Mouse (Mus musculus): ENCODE measurements around the gene Rps18. TPM values are rescaled to one million over a fixed set of nuclear protein-coding genes. Genes with fewer than 3 reads are reported as not detected.

The Rps18 gene
- polyA plus RNA-seq, 1 experiment from 2014 or later = 856 TPM

GRCm38 (mm10) chr17:33968489-33968888 is 12.7 kb upstream of the Rps18 start:
- no peak overlapping the region for H3K27ac ChIP-seq (ENCODE audit: poor library complexity, severe bottlenecking)
- no peak overlapping the region for H3K4me3 ChIP-seq
- 3% methylated on average over 9 of the region's 9 CpGs for WGBS
- H3K9me3 ChIP-seq (replicated peaks) = peaks cover 3% of the 10 kb centered on the region; the same call in 1 of the 2 replicates
- peaks cover 29% of the 10 kb centered on the region for H3K36me3 ChIP-seq
- H3K9ac ChIP-seq = no peak overlapping the region
- ATAC-seq (ENCODE audit: insufficient number of reproducible peaks, low FRiP score) = peak; percentile 51; the same call in 1 of the 2 replicates
- no peaks in the 10 kb centered on the region for H3K4me1 ChIP-seq (replicated peaks)
- H3K4me2 ChIP-seq = no peak overlapping the region
- H3K27me3 ChIP-seq (replicated peaks) = no peaks in the 10 kb centered on the region

GRCm38 (mm10) chr17:33965846-33966550 is 10.2 kb upstream of the Rps18 start:
- H3K36me3 ChIP-seq = peaks cover 54% of the 10 kb centered on the region
- H3K27ac ChIP-seq (ENCODE audit: poor library complexity, severe bottlenecking) = no peak overlapping the region
- H3K9ac ChIP-seq = no peak overlapping the region; the same call in 1 of the 2 replicates
- no peaks in the 10 kb centered on the region for H3K27me3 ChIP-seq (replicated peaks)
- H3K4me2 ChIP-seq = no peak overlapping the region
- peaks cover 3% of the 10 kb centered on the region; the same call in 1 of the 2 replicates for H3K9me3 ChIP-seq (replicated peaks)
- no peak for ATAC-seq (ENCODE audit: insufficient number of reproducible peaks, low FRiP score)
- 89% methylated on average over 16 of the region's 16 CpGs for WGBS
- no peak overlapping the region for H3K4me3 ChIP-seq
- H3K4me1 ChIP-seq (replicated peaks) = no peaks in the 10 kb centered on the region

- Histone ChIP-seq H3K4me3 (no peak overlapping the region), H3K9me3 (replicated peaks) (peaks cover 3% of the 10 kb centered on the region; the same call in 1 of the 2 replicates), H3K27ac (ENCODE audit: poor library complexity, severe bottlenecking) (no peak overlapping the region), H3K4me2 (no peak overlapping the region), H3K27me3 (replicated peaks) (no peaks in the 10 kb centered on the region), H3K4me1 (replicated peaks) (no peaks in the 10 kb centered on the region), H3K9ac (no peak overlapping the region), H3K36me3 (peaks cover 61% of the 10 kb centered on the region)
- WGBS = 88% methylated on average over 17 of the region's 17 CpGs
- ATAC-seq (ENCODE audit: insufficient number of reproducible peaks, low FRiP score) = no peak
These were observed 9.5 kb upstream of the Rps18 start for GRCm38 (mm10) chr17:33965082-33965845.

- Histone ChIP-seq H3K27me3 (replicated peaks) (no peaks in the 10 kb centered on the region), H3K4me2 (no peak overlapping the region), H3K4me3 (no peak overlapping the region), H3K36me3 (peaks cover 85% of the 10 kb centered on the region), H3K4me1 (replicated peaks) (no peaks in the 10 kb centered on the region), H3K9me3 (replicated peaks) (no peaks in the 10 kb centered on the region), H3K27ac (ENCODE audit: poor library complexity, severe bottlenecking) (no peak overlapping the region), H3K9ac (no peak overlapping the region)
- WGBS = 86% methylated on average over 7 of the region's 7 CpGs
- ATAC-seq (ENCODE audit: insufficient number of reproducible peaks, low FRiP score) = no peak
These were observed 7.1 kb upstream of the Rps18 start for GRCm38 (mm10) chr17:33962876-33963275.

GRCm38 (mm10) chr17:33959948-33960347 is 4.1 kb upstream of the Rps18 start:
- no peak overlapping the region for H3K4me2 ChIP-seq
- H3K4me3 ChIP-seq = no peak overlapping the region
- H3K27me3 ChIP-seq (replicated peaks) = no peaks in the 10 kb centered on the region
- H3K9me3 ChIP-seq (replicated peaks) = no peaks in the 10 kb centered on the region
- H3K27ac ChIP-seq (ENCODE audit: poor library complexity, severe bottlenecking) = no peak overlapping the region
- H3K4me1 ChIP-seq (replicated peaks) = peaks cover 6% of the 10 kb centered on the region
- ATAC-seq (ENCODE audit: insufficient number of reproducible peaks, low FRiP score) = no peak
- peaks cover 68% of the 10 kb centered on the region for H3K36me3 ChIP-seq
- H3K9ac ChIP-seq = no peak overlapping the region
- 91% methylated on average over 15 of the region's 15 CpGs for WGBS

- H3K36me3 ChIP-seq = peaks cover 69% of the 10 kb centered on the region
- ATAC-seq (ENCODE audit: insufficient number of reproducible peaks, low FRiP score) = no peak
- WGBS = 94% methylated on average over 13 of the region's 13 CpGs
- H3K4me2 ChIP-seq = no peak overlapping the region
- peaks cover 12% of the 10 kb centered on the region for H3K4me1 ChIP-seq (replicated peaks)
- H3K27me3 ChIP-seq (replicated peaks) = no peaks in the 10 kb centered on the region
- H3K9ac ChIP-seq = no peak overlapping the region
- no peak overlapping the region for H3K4me3 ChIP-seq
- H3K27ac ChIP-seq (ENCODE audit: poor library complexity, severe bottlenecking) = no peak overlapping the region
- no peaks in the 10 kb centered on the region for H3K9me3 ChIP-seq (replicated peaks)
These were observed 3.3 kb upstream of the Rps18 start for GRCm38 (mm10) chr17:33959135-33959534.

- H3K9ac ChIP-seq = no peak overlapping the region
- H3K27me3 ChIP-seq (replicated peaks) = no peaks in the 10 kb centered on the region
- peaks cover 69% of the 10 kb centered on the region for H3K36me3 ChIP-seq
- H3K27ac ChIP-seq (ENCODE audit: poor library complexity, severe bottlenecking) = no peak overlapping the region
- ATAC-seq (ENCODE audit: insufficient number of reproducible peaks, low FRiP score) = no peak
- H3K9me3 ChIP-seq (replicated peaks) = no peaks in the 10 kb centered on the region
- 92% methylated on average over 11 of the region's 11 CpGs for WGBS
- no peak overlapping the region for H3K4me2 ChIP-seq
- H3K4me3 ChIP-seq = no peak overlapping the region
- H3K4me1 ChIP-seq (replicated peaks) = peaks cover 19% of the 10 kb centered on the region
These were observed 2.6 kb upstream of the Rps18 start for GRCm38 (mm10) chr17:33958451-33958850.

- peaks cover 28% of the 10 kb centered on the region for H3K4me1 ChIP-seq (replicated peaks)
- no peaks in the 10 kb centered on the region for H3K9me3 ChIP-seq (replicated peaks)
- no peak overlapping the region for H3K9ac ChIP-seq
- 93% methylated on average over 6 of the region's 6 CpGs for WGBS
- H3K27me3 ChIP-seq (replicated peaks) = no peaks in the 10 kb centered on the region
- no peak overlapping the region for H3K4me3 ChIP-seq
- ATAC-seq (ENCODE audit: insufficient number of reproducible peaks, low FRiP score) = no peak
- H3K4me2 ChIP-seq = no peak overlapping the region
- no peak overlapping the region for H3K27ac ChIP-seq (ENCODE audit: poor library complexity, severe bottlenecking)
- peaks cover 69% of the 10 kb centered on the region for H3K36me3 ChIP-seq
These were observed 1.7 kb upstream of the Rps18 start for GRCm38 (mm10) chr17:33957493-33957892.

- Histone ChIP-seq H3K9me3 (replicated peaks) (no peaks in the 10 kb centered on the region), H3K4me3 (peak overlapping the region; percentile 89), H3K9ac (peak overlapping the region; percentile 76), H3K36me3 (peaks cover 68% of the 10 kb centered on the region), H3K4me2 (peak overlapping the region; percentile 96), H3K27ac (ENCODE audit: poor library complexity, severe bottlenecking) (no peak overlapping the region), H3K4me1 (replicated peaks) (peaks cover 38% of the 10 kb centered on the region), H3K27me3 (replicated peaks) (no peaks in the 10 kb centered on the region)
- ATAC-seq (ENCODE audit: insufficient number of reproducible peaks, low FRiP score) = no peak
- 7% methylated on average over 10 of the region's 10 CpGs for WGBS
These were observed 535 bp upstream of the Rps18 start for GRCm38 (mm10) chr17:33956336-33956735.

GRCm38 (mm10) chr17:33954646-33955554 is 901 bp downstream of the Rps18 start:
- WGBS = under 1% methylated on average over 33 of the region's 33 CpGs

More at GRCm38 (mm10) chr17:33954646-33955554, 901 bp downstream of the Rps18 start:
- Histone ChIP-seq H3K9ac (peak overlapping the region; percentile 97), H3K4me1 (replicated peaks) (peaks cover 53% of the 10 kb centered on the region), H3K27ac (ENCODE audit: poor library complexity, severe bottlenecking) (peak overlapping the region; percentile 84), H3K4me3 (peak overlapping the region; percentile 89), H3K9me3 (replicated peaks) (no peaks in the 10 kb centered on the region), H3K36me3 (peaks cover 54% of the 10 kb centered on the region), H3K4me2 (peak overlapping the region; percentile 96), H3K27me3 (replicated peaks) (no peaks in the 10 kb centered on the region)
- peak; percentile 13 for ATAC-seq (ENCODE audit: insufficient number of reproducible peaks, low FRiP score)

Data from heart, embryonic 12.5 days (tissue).